Mouse (Mus musculus) hindbrain, postnatal 0 days (tissue): ENCODE results near the gene Ifi213. TPM values are rescaled to one million over a fixed set of nuclear protein-coding genes. Genes with fewer than 3 reads are reported as not detected.
A peak's percentile ranks its signal among the peaks of the same experiment; 100 is the strongest.
"Not testable (repeated sequence)": the region's sequence is repeated elsewhere in the genome, so short reads cannot be mapped to it uniquely, and the experiment has no call there.

Experiments used
- ATAC-seq: fragments of 200-750 bp; cut with Nextera tagmentation; 2 replicates; pipeline ENCODE4 v1.8.0; 2017; ENCODE audit warnings: mild to moderate bottlenecking, moderate TSS enrichment, moderate library complexity
- DNase-seq: peaks from one replicate; pipeline ENCODE4 v3.0.0-alpha.2; 2015; ENCODE audit warnings: low spot score
- H3K27ac ChIP-seq: fragments of 300-500 bp; sonication (generic); 2 replicates; pipeline ENCODE4 v1.5.1; 2014; ENCODE audit warnings: mild to moderate bottlenecking
- H3K27me3 ChIP-seq: fragments of 300-500 bp; sonication (generic); 2 replicates; pipeline ENCODE4 v1.6.1; 2014; ENCODE audit warnings: low read length, mixed read lengths; ENCODE audit not compliant: insufficient read depth
- H3K36me3 ChIP-seq: fragments of 300-500 bp; sonication (generic); 2 replicates; pipeline ENCODE4 v1.6.1; 2014; ENCODE audit warnings: low read length, mixed read lengths; ENCODE audit not compliant: insufficient read depth
- H3K4me1 ChIP-seq: fragments of 300-500 bp; sonication (generic); 2 replicates; pipeline ENCODE4 v1.6.1; 2014; ENCODE audit warnings: antibody characterized with exemption, low read length, mixed read lengths; ENCODE audit not compliant: insufficient read depth
- H3K4me2 ChIP-seq: fragments of 300-500 bp; sonication (generic); 2 replicates; pipeline ENCODE4 v1.6.1; 2014; ENCODE audit warnings: low read depth, mild to moderate bottlenecking, low read length, moderate library complexity, mixed read lengths
- H3K4me3 ChIP-seq: fragments of 300-500 bp; sonication (generic); 2 replicates; pipeline ENCODE4 v1.5.1; 2014; ENCODE audit warnings: low read length
- H3K9ac ChIP-seq: fragments of 300-500 bp; sonication (generic); replicated peaks from 2 replicates; pipeline ENCODE4 v1.6.1; 2014; ENCODE audit warnings: mild to moderate bottlenecking, low read length, moderate library complexity, mixed read lengths
- H3K9me3 ChIP-seq: fragments of 300-500 bp; sonication (generic); 2 replicates; pipeline ENCODE4 v1.6.1; 2016; ENCODE audit warnings: low read length, mixed read lengths
- CTCF ChIP-seq: IDR thresholded peaks from 2 replicates; pipeline ENCODE4 v1.5.1; 2016; ENCODE audit warnings: antibody characterized with exemption, control low read depth, low read depth
- WGBS: fragments of 180-500 bp; shearing (Covaris S2); extraction: QIAGEN DNeasy Blood & Tissue Kit; methylation state at CpG from one replicate; pipeline ENCODE4 v1.1.7; 2014; 5-methylcytosine and 5-hydroxymethylcytosine counted together
- polyA plus RNA-seq: library from polyadenylated mRNA; unstranded; fragments of >200 nt; fragmentation: Nextera tagmentation; extraction: Ambion mirVana; gene quantifications from 2 replicates; pipeline ENCODE4 v1.2.1, GENCODE M21; 2015
- total RNA-seq: library from RNA; depleted of rRNA; stranded (reverse); fragments of >200 nt; gene quantifications from 2 replicates; pipeline ENCODE4 v1.2.3, GENCODE M21; 2014; rRNA removed

Ifi213 gene
- total RNA-seq (0.14 TPM in 1 of 2 replicates, not detected in the other), polyA plus RNA-seq (0.09 and 0.18 TPM in 2 replicates)

DNA sequence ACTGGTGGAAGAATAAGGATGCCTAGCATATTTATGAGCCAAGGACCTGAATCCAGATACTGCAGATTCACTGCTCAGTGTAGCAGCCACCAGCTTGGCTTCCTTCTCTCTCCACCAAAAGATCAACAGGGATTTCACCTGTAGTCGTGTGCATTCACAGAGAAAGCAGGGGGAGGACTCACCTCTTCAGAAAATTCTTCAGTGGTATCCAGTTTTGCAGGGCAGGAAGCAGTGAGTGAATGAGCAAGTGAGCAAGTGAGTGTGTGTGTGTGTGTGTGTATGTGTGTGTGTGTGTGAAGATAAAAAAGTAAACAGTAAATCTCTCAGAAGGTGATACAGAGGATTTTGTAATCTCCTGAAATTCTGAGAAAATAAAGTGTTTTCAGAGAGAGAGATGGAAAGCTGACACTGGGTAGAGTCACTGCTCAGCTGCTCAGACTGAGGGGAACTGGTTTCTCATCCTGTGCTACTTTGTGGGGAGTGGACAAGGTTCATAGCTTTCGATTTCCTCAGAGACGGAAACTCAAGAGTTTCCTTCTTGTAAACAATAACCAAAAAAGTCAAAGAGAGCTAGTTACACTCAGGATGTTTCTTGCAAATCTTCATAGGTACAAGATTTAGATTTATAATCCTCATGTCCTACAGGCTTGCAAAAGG lies at the start of gene Ifi213:
Ifi213 (minus strand) TSS at position 437 of the 657 bp plus-strand sequence.
- not testable (repeated sequence) for ATAC-seq, H3K4me2 ChIP-seq, DNase-seq, H3K9me3 ChIP-seq, H3K4me1 ChIP-seq, H3K27ac ChIP-seq, H3K36me3 ChIP-seq, H3K9ac ChIP-seq, H3K4me3 ChIP-seq, H3K27me3 ChIP-seq
- 79% methylated on average over 3 of the region's 3 CpGs for WGBS

DNA sequence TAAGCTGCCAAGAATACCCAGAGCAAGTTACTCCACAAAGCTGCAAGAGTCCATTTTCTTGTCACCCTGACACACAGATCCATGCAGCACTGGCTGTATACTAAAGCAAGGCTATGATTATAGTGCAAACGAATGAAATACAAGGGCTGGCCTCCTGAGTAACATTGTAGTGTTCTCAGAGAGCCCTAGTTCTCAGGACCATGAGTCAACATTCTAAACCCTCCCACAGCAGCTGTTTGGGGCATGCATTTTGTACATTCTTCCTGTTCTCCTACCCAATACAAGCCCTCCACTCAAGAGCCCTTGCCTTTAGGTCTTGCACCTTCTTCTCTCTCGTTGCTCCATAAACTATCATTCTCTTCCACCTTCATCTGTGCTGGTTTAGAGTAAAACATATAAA lies 46.3 kb upstream of the Ifi213 start:
- WGBS: 91% methylated on average over 2 of the region's 2 CpGs
- no peaks in the 10 kb centered on the region for H3K36me3 ChIP-seq
- H3K27ac ChIP-seq: no peak overlapping the region
- H3K9ac ChIP-seq: no peak overlapping the region
- no peaks in the 10 kb centered on the region for H3K4me1 ChIP-seq
- no peaks in the 10 kb centered on the region for H3K9me3 ChIP-seq
- no peaks in the 10 kb centered on the region for H3K27me3 ChIP-seq
- no peak for ATAC-seq
- no peak for TF ChIP-seq CTCF
- no peak overlapping the region for H3K4me2 ChIP-seq
- H3K4me3 ChIP-seq: no peak overlapping the region
- DNase-seq: no peak

DNA sequence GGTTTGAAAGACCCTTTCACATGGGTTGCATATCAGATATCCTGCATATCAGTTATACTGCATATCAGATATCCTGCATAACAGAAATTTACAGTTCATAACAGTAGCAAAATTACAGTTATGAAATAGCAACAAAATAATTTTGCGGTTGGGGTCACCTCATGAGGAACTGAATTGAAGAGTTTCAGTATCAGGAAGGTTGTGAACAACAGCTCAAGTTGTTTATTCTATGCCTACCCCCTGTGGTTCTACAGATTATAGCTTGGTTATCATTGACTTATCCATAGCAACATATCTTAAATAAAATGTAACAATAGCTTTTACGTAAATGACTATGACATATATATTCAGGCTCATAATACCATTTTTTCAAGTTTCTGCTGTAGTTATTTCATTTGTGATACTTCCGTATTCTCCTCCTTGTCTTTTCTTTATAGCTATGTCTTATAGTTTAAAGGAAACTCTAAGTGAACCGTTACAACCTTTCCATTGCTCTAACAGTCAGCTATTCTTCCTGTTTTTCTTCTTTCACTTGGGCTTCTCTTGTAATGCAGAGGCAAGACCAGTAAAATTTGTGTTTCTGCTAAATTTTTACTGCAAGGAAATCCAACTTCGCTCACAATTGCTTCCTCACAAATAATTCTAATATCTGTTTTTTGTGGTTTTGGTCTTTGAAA lies 35.0 kb upstream of the Ifi213 start:
- no peaks in the 10 kb centered on the region for H3K9me3 ChIP-seq
- no peak overlapping the region for H3K4me2 ChIP-seq
- WGBS: 85% methylated on average over 5 of the region's 5 CpGs
- no peak overlapping the region for H3K9ac ChIP-seq
- H3K27me3 ChIP-seq: no peaks in the 10 kb centered on the region
- no peak for DNase-seq
- no peak for ATAC-seq
- no peak for TF ChIP-seq CTCF
- H3K4me1 ChIP-seq: no peaks in the 10 kb centered on the region
- no peak overlapping the region for H3K27ac ChIP-seq
- H3K4me3 ChIP-seq: no peak overlapping the region
- H3K36me3 ChIP-seq: no peaks in the 10 kb centered on the region

DNA sequence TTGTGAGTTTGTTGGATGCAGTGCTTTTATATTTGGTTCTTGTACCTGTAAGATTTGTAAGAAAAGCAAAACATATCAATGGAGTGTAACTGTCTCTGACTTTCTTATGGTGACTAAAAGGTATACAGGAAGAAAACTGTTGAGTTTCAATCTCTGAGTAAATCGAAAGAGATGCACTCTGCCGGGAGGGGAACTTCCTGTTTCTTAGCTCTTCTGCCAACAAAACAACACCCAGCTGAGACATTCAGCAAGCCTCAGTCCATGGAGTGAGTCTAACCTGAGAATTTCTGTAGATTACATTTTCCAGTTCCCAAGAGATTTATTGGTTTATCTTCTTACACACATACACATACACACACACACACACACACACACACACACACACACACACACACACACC lies 31.5 kb upstream of the Ifi213 start, which contains the start of gene Ifi209:
Ifi209 (plus strand) TSS at position 296 of the 400 bp plus-strand sequence.
- not testable (repeated sequence) for DNase-seq, H3K4me2 ChIP-seq, H3K27me3 ChIP-seq, H3K27ac ChIP-seq, H3K4me3 ChIP-seq, H3K9ac ChIP-seq, H3K9me3 ChIP-seq, H3K4me1 ChIP-seq, H3K36me3 ChIP-seq, ATAC-seq
- 77% methylated on average over 2 of the region's 2 CpGs for whole genome bisulfite sequencing

DNA sequence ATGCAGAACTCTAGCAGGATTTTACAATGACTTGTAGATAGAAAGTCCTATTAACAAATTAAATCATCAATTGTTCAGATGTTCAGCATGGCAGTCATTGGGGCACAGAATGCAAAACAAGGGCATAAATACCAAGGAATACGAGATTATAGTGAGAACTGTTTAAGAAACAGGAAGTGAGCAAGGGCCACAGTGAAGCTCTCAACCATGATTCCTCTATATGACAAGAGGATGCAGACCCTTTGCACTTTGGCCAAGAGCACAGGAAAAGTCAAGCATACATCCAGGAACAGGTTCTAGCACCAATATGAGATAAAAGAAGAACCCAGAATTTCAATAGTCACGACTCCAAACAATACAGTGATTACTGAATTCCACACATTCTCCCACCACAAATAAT lies 27.6 kb upstream of the Ifi213 start:
- Histone ChIP-seq H3K9me3 (no peaks in the 10 kb centered on the region), H3K9ac (no peak overlapping the region), H3K4me2 (no peak overlapping the region), H3K27ac (no peak overlapping the region), H3K36me3 (no peaks in the 10 kb centered on the region), H3K4me1 (no peaks in the 10 kb centered on the region), H3K27me3 (no peaks in the 10 kb centered on the region), H3K4me3 (no peak overlapping the region)
- ATAC-seq: no peak
- TF ChIP-seq CTCF: no peak
- 80% methylated on average over 2 of the region's 2 CpGs for WGBS
- DNase-seq: no peak

DNA sequence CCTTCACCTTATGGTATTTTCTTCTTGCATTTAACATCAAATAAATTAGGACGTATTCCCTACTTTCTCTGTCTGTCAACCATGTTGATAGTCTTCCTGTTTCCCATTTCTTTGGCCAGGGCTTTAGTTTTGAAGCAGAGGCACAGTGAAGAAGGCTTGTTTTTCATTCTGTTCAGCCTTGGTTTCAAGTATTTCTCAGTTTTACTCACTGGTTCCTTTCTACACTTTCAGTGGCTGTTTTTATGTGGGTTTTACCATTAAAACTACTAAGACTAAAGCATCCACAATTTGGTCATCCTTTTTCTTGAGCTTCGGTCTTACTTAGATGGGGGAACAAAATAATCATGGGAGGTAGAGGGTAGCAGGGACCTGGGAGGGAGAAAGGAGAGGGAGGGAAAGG lies 25.0 kb upstream of the Ifi213 start:
- Histone ChIP-seq H3K9ac (no peak overlapping the region), H3K4me2 (no peak overlapping the region), H3K9me3 (no peaks in the 10 kb centered on the region), H3K36me3 (no peaks in the 10 kb centered on the region), H3K27me3 (no peaks in the 10 kb centered on the region), H3K4me3 (no peak overlapping the region), H3K4me1 (no peaks in the 10 kb centered on the region), H3K27ac (no peak overlapping the region)
- ATAC-seq (no peak), DNase-seq (no peak)
- WGBS: 93% methylated on average over 2 of the region's 2 CpGs
- TF ChIP-seq CTCF: no peak

DNA sequence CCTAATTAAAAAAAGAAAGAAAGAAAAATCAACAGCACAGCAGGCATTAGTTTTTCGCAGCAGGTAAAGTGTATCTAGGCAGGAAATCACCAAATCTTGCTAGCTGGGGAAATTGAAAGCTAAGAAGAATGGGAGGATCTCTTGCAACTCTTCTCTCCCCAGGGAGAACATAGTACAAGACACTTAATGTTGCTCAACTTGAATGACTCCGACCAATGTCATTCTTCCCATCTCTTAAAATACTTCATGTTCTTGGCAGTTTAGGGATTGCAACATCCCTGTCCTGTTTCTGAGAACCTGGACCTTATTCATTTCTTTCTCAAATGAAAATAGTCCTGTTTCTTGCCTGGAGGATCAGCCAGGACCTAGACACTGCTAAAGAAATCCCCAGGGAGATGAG lies 23.1 kb upstream of the Ifi213 start:
- H3K4me3 ChIP-seq, H3K36me3 ChIP-seq, H3K9ac ChIP-seq, H3K27me3 ChIP-seq, H3K4me2 ChIP-seq, H3K9me3 ChIP-seq, H3K4me1 ChIP-seq, ATAC-seq, H3K27ac ChIP-seq, DNase-seq: not testable (repeated sequence)
- 78% methylated on average over 2 of the region's 2 CpGs for WGBS

DNA sequence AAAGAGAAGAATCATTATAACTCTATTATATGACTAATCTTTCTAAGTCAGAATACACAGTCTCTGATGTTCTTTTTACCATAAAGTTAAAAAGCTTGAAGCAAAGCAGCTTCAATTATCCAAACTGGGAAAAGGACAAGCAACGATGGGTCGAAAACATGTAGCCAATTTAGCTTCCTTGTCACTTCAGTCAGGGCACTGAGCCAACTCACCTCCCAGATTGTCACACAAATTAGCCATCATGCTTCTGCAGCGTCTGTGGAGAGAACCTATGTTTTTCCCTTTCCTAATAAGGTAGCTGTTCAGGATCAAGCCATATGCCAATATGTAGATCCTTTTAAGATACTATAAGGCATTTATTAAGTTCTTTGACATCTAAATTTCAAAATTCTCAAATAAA lies 11.2 kb upstream of the Ifi213 start:
- WGBS: 57% methylated on average over 3 of the region's 3 CpGs
- not testable (repeated sequence) for ATAC-seq, H3K9me3 ChIP-seq, H3K4me2 ChIP-seq, H3K27ac ChIP-seq, H3K27me3 ChIP-seq, H3K4me1 ChIP-seq, H3K36me3 ChIP-seq, H3K9ac ChIP-seq, H3K4me3 ChIP-seq
- peak; percentile 17 for DNase-seq

DNA sequence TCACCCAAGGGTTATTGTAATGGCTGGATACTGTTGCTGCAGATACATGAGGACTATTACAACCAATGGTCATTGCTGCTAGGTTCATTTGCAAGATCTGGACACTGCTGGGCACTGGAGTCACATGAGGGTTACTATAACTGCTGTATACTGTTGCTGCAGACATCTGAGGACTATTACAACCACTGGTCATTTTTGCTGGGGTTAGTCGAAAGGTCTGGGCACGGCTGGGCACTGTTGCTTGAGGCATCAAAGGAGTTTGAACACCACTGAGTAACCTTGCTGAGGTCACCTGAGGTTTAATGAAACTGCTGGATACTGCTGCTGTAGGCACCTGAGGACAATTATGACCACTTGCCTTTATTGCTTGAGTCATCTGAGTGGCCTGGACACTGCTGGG lies 9.4 kb downstream of the Ifi213 start:
- ATAC-seq, H3K27ac ChIP-seq, H3K27me3 ChIP-seq, H3K4me3 ChIP-seq, H3K9me3 ChIP-seq, H3K4me2 ChIP-seq, H3K9ac ChIP-seq, H3K36me3 ChIP-seq, H3K4me1 ChIP-seq, DNase-seq: not testable (repeated sequence)
- 80% methylated on average over 2 of the region's 2 CpGs for WGBS
